Mouse (Mus musculus) heart, postnatal 0 days (tissue): ENCODE measurements around the gene Unkl. TPM values are rescaled to one million over a fixed set of nuclear protein-coding genes. Genes with fewer than 3 reads are reported as not detected.
A peak's percentile ranks its signal among the peaks of the same experiment; 100 is the strongest.

Experiments
- ATAC-seq: fragments of 200-750 bp; cut with Nextera tagmentation; 2 replicates; pipeline ENCODE4 v1.8.0; 2017; ENCODE audit warnings: low read depth, moderate number of reproducible peaks, moderate library complexity; ENCODE audit not compliant: insufficient read depth
- DNase-seq: peaks from one replicate; pipeline ENCODE4 v3.0.0-alpha.2; 2016; ENCODE audit warnings: low spot score
- H3K27ac ChIP-seq: fragments of 300-500 bp; sonication (generic); 2 replicates; pipeline ENCODE4 v1.5.1; 2014; ENCODE audit warnings: low read depth, mild to moderate bottlenecking
- H3K27me3 ChIP-seq: fragments of 300-500 bp; sonication (generic); 2 replicates; pipeline ENCODE4 v1.6.1; 2014; ENCODE audit warnings: low read length, mixed read lengths; ENCODE audit not compliant: control insufficient read depth, insufficient read depth
- H3K36me3 ChIP-seq: fragments of 300-500 bp; sonication (generic); replicated peaks from 2 replicates; pipeline ENCODE4 v1.6.1; 2014; ENCODE audit warnings: low read length, mixed read lengths; ENCODE audit not compliant: control insufficient read depth, insufficient read depth
- H3K4me1 ChIP-seq: fragments of 300-500 bp; sonication (generic); 2 replicates; pipeline ENCODE4 v1.6.1; 2014; ENCODE audit warnings: antibody characterized with exemption; ENCODE audit not compliant: control insufficient read depth, insufficient read depth
- H3K4me2 ChIP-seq: fragments of 300-500 bp; sonication (generic); 2 replicates; pipeline ENCODE4 v1.6.1; 2014; ENCODE audit warnings: low read depth, mild to moderate bottlenecking, low read length, moderate library complexity
- H3K4me3 ChIP-seq: fragments of 300-500 bp; sonication (generic); 2 replicates; pipeline ENCODE4 v1.5.1; 2014; ENCODE audit warnings: low read depth, low read length
- H3K9ac ChIP-seq: fragments of 300-500 bp; sonication (generic); replicated peaks from 2 replicates; pipeline ENCODE4 v1.6.1; 2014; ENCODE audit warnings: low read depth, low read length, mixed read lengths
- H3K9me3 ChIP-seq: fragments of 300-500 bp; sonication (generic); replicated peaks from 2 replicates; pipeline ENCODE4 v1.6.1; 2016; ENCODE audit warnings: low read length; ENCODE audit not compliant: control insufficient read depth
- CTCF ChIP-seq: IDR thresholded peaks from 2 replicates; pipeline ENCODE4 v1.5.1; 2016; ENCODE audit warnings: antibody characterized with exemption, control low read depth, low read depth
- EP300 ChIP-seq: IDR thresholded peaks from 2 replicates; pipeline ENCODE4 v1.6.1; 2016; ENCODE audit warnings: antibody characterized with exemption, low read depth
- WGBS: fragments of 180-500 bp; shearing (Covaris S2); extraction: QIAGEN DNeasy Blood & Tissue Kit; methylation state at CpG from one replicate; pipeline ENCODE4 v1.1.7; 2014; 5-methylcytosine and 5-hydroxymethylcytosine counted together
- polyA plus RNA-seq: library from polyadenylated mRNA; unstranded; fragments of >200 nt; fragmentation: Nextera tagmentation; extraction: Ambion mirVana; gene quantifications from 2 replicates; pipeline ENCODE4 v1.2.1, GENCODE M21; 2015
- total RNA-seq: library from RNA; depleted of rRNA; stranded (reverse); fragments of >200 nt; gene quantifications from 2 replicates; pipeline ENCODE4 v1.2.3, GENCODE M21; 2014; ENCODE audit warnings: low replicate concordance

Unkl gene
- total and polyA plus RNA-seq, 2 experiments from 2014 or later = 2.8 to 3.2 TPM

DNA sequence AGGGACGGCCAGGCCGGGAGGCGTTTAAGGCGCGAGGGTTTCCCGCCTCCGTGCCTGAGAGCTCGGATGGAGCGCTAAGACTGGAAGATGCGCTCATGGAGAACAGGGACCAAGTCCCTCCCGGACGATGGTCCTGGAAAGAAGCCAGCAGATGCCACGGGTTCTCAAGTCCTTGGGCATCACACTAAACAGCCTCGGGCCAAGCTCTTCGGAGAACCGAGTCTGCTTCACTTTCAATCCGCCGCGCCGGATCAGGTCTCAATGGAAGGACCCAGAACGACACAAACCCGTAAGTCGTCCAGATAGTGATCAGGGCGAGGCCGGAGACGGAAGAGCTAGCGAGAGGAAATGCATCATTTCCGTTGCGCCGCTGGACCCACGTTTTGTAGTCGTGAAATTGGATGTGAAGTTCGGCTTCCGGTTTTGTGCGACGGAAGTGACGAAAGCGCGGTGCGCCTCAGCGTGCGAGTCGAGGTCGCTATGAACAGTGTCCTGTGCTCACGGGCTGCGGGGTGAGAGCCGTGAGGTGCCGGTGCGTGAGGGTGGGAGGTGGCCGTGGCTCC is 4.0 kb upstream of the Unkl start, which contains the start of gene BC003965:
BC003965 (plus strand) TSS at position 426 of the 563 bp plus-strand sequence.
- Histone ChIP-seq H3K9me3 (no peaks in the 10 kb centered on the region), H3K9ac (peak within 1 kb of the TSS; percentile 70), H3K4me1 (peaks cover 15% of the 10 kb centered on the region), H3K27ac (peak within 1 kb of the TSS; percentile 91), H3K27me3 (0 out of 2 replicates have a peak, but pooled peaks cover 6% of the 10 kb centered on the region), H3K4me2 (peak within 1 kb of the TSS; percentile 96), H3K4me3 (peak within 1 kb of the TSS; percentile 78), H3K36me3 (no peaks in the 10 kb centered on the region)
- peak; percentile 79 for ATAC-seq
- WGBS = under 1% methylated on average over 50 of the region's 50 CpGs
- peak; percentile 94 for DNase-seq
- TF ChIP-seq CTCF = no peak
- TF ChIP-seq EP300 = peak; percentile 96

DNA sequence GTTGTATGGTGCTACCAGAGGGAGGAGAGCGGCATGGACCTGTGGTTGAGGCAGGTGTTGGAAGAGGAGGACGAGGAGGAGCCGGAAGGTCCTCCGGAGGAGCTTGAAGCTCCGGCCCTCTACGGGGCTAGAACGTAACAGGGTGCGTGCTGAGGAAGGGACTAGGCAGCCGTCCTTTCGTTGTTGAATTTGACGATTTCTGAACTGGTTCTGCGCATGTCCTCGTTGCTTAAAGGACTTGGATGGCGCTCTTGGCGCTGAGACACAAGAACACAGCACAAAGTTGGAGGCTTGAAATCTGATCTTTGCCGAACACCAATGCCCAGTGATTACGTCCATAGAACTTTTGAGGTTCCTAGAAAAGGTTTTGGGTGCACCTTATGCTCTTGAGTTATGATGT is 3.2 kb upstream of the Unkl start:
- H3K4me1 ChIP-seq = peaks cover 22% of the 10 kb centered on the region
- H3K36me3 ChIP-seq = no peaks in the 10 kb centered on the region
- 8% methylated on average over 17 of the region's 17 CpGs for WGBS
- H3K27me3 ChIP-seq = 0 out of 2 replicates have a peak, but pooled peaks cover 6% of the 10 kb centered on the region
- peak overlapping the region; percentile 78 for H3K4me3 ChIP-seq
- ATAC-seq (no peak), DNase-seq (no peak)
- TF ChIP-seq EP300 = no peak
- TF ChIP-seq CTCF = no peak
- H3K4me2 ChIP-seq = peak overlapping the region; percentile 96
- peak overlapping the region; percentile 68 for H3K27ac ChIP-seq
- no peaks in the 10 kb centered on the region for H3K9me3 ChIP-seq
- peak overlapping the region; percentile 70 for H3K9ac ChIP-seq

DNA sequence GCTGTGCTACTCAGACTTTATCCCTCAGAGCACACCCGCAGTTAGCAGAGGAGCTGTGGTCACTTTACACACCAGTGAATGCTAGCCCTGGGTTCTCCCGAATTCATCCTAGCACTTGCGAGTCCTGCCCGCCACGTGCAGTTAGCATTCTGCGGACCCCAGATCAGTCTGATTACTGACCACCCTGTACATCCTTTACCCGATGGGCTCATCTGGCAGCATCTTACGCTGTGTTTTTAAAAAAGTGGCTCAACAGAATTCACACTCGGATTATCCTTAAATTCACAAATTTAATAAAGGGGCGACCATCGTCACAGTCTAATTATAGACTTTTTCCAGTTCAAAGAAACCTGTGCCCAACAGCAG is 430 bp upstream of the Unkl start:
- 4% methylated on average over 11 of the region's 11 CpGs for WGBS

DNA sequence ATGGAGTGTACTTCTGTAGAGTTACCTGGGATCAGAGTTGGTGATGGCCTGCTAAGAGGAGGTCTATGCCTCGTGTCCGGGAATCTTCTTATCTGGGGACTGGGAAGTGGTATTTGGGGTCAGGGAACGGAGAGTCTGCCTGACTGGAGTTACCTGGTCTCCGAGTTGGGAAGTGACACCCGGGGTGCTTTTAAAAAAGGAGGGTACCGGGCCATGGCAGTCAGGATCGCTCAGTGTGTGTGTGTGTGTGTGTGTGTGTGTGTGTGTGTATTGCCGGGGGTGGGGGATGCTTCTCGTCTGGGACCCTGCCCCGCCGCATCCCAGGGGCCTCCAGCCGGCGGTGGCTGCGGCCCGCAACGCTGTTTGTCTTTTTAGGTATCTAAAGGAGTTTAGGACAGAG is 894 bp downstream of the Unkl start:
- no peak for ATAC-seq
- Histone ChIP-seq H3K4me3 (peak overlapping the region; percentile 75), H3K9ac (peak overlapping the region; percentile 81), H3K4me1 (peaks cover 18% of the 10 kb centered on the region), H3K9me3 (no peaks in the 10 kb centered on the region), H3K36me3 (peaks cover 23% of the 10 kb centered on the region; the same call in 1 of the 2 replicates), H3K27ac (no peak overlapping the region), H3K27me3 (no peaks in the 10 kb centered on the region), H3K4me2 (peak overlapping the region; percentile 80)
- no peak for TF ChIP-seq EP300
- no peak for TF ChIP-seq CTCF
- 2% methylated on average over 16 of the region's 16 CpGs for WGBS
- no peak for DNase-seq

More for the DNA sequence above, 430 bp upstream of the Unkl start:
- peak overlapping the region; percentile 75 for H3K4me3 ChIP-seq
- H3K27me3 ChIP-seq = no peaks in the 10 kb centered on the region
- H3K9me3 ChIP-seq = no peaks in the 10 kb centered on the region
- H3K4me1 ChIP-seq = peaks cover 24% of the 10 kb centered on the region
- TF ChIP-seq CTCF (no peak), EP300 (no peak)
- H3K4me2 ChIP-seq = peak overlapping the region; percentile 80
- peak overlapping the region; percentile 80 for H3K27ac ChIP-seq
- H3K36me3 ChIP-seq = peaks cover 11% of the 10 kb centered on the region; the same call in 1 of the 2 replicates
- DNase-seq (no peak), ATAC-seq (no peak)
- H3K9ac ChIP-seq = peak overlapping the region; percentile 81

DNA sequence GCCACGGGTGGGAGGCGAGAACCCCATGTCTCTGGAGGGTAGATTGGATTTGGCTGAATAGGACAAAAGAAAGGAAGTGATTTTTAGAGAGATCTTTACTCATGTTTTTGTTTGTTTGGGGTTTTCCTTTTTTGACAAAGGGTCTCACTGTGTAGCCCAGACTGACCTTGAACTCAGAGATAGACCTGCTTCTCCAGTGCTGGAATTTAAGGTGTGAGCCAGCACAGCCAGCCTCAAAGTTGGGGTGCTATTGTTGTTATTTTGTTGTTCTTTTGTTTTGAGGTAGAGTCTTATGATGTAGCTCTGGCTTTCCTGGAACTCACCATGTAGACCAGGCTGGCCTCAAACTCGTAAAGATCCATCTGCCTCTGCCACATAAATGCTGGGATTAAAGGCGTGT is 14.2 kb downstream of the Unkl start:
- no peak for ATAC-seq
- no peak for DNase-seq
- TF ChIP-seq CTCF = no peak
- no peak for TF ChIP-seq EP300
- no peaks in the 10 kb centered on the region for H3K4me1 ChIP-seq
- H3K4me3 ChIP-seq = no peak overlapping the region
- peaks cover 68% of the 10 kb centered on the region for H3K36me3 ChIP-seq
- H3K9ac ChIP-seq = no peak overlapping the region
- 89% methylated on average over 4 of the region's 4 CpGs for WGBS
- no peak overlapping the region for H3K27ac ChIP-seq
- H3K27me3 ChIP-seq = no peaks in the 10 kb centered on the region
- H3K4me2 ChIP-seq = no peak overlapping the region
- H3K9me3 ChIP-seq = no peaks in the 10 kb centered on the region

DNA sequence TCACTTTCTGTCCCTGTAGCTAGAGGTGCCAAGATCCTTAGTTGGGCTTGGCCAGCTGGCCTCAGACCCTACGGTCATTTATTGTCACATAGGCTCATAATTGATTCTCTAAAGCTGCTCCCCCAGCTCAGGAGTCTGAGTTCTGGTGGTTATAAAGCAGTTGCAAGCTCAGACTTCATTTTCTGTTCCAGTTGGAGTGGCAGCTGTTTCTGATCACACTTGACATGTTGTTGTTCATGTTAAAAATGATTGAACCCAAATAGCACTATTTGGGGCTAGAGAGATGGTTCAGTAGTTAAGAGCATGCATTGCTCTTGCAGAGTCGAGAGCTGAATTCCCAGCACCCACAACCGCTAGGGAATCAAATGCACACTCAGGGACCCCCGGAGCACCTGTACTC is 21.8 kb downstream of the Unkl start:
- TF ChIP-seq CTCF (no peak), EP300 (no peak)
- DNase-seq (no peak), ATAC-seq (no peak)
- Histone ChIP-seq H3K9ac (no peak overlapping the region), H3K27ac (no peak overlapping the region), H3K27me3 (no peaks in the 10 kb centered on the region), H3K4me3 (no peak overlapping the region), H3K36me3 (peaks cover 87% of the 10 kb centered on the region), H3K9me3 (no peaks in the 10 kb centered on the region), H3K4me1 (no peaks in the 10 kb centered on the region), H3K4me2 (no peak overlapping the region)
- 90% methylated on average over 4 of the region's 4 CpGs for WGBS
